Mouse (Mus musculus) mature B cell (primary cell): ENCODE results near the gene Prpf38b.

Experiments
- in situ Hi-C: fragments of 300-500 bp; cut with MboI; formaldehyde crosslinking; loops from 2 replicates; pipeline ENCODE4 v1.14.3; 2019

Prpf38b gene

DNA sequence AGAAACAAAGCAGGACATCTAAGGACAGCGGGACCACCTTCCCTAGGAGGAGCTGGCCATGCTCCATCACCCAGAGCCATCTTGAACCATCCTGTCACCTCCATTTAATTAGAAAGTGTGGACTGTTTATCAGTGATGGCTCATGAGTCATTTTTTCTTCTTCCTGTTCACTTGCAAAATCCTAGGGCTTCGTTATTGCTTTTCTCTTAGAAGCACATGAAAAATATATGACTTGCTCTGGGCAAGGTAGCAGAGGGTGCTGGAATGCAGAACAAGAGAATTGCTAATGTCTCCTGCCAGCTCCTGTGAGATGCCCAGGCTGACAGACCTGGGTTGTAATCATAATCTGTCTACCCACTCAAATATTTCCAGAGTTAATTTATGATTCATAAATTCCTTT, 50.7 kb downstream of the Prpf38b start:
- in situ Hi-C loops: no loop called here

GRCm38 (mm10) chr3:108858231-108858770, 53.2 kb downstream of the Prpf38b start:
- in situ Hi-C loops: no loop called here

- in situ Hi-C loops: no loop called here
These were observed 53.8 kb downstream of the Prpf38b start for GRCm38 (mm10) chr3:108857714-108858113.

- in situ Hi-C loops: no loop called here
These were observed 54.4 kb downstream of the Prpf38b start for GRCm38 (mm10) chr3:108857124-108857470.

GRCm38 (mm10) chr3:108856386-108857123, 55.0 kb downstream of the Prpf38b start:
- in situ Hi-C loops: no loop called here

DNA sequence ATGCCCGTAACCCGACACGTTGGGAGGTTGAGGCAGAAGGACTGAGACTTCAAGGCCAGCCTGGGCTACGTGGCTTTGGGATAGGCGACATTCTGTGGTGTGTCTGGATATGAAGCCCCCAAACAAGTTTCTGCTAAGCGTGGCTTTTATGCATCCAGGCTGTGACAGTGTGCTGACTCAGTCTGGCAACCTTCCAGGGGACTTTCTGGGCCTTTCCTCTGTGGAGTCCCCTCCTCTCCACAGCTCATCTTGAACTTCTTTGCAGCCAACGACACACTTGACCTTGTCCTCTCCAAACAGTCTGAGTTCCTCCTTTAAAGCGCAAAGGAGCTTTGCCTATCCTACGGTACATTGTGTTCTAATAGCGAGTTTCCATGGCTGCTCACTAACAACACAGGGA, 55.7 kb downstream of the Prpf38b start:
- in situ Hi-C loops: no loop called here

DNA sequence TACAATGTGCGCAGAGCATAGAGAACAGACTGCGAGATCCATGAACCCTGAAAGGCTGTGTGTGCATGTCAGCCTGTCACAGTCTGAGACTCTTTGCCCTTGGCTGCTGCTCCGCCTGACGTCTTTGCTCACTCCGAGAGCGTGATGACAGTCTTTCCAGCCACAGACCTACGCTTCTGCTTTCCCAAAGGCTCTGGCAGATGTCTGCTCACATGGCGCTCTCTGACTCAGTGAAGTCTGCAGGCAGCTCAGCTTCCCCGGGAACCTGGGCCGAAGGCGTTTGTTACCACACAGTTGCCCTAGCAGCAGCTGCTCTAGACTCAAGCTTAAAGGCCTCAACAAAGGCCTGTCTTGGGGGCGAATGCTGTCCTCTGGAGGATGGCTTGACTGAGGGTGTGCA, 56.2 kb downstream of the Prpf38b start:
- in situ Hi-C loops: no loop called here

- in situ Hi-C loops: no loop called here
These were observed 58.3 kb downstream of the Prpf38b start for GRCm38 (mm10) chr3:108853266-108853665.
